Mouse (Mus musculus) CH12.LX (cell line): ENCODE results near the gene Map2k5.

Source experiments
- E2F4 ChIP-seq: IDR thresholded peaks from 2 replicates; pipeline ENCODE4 v1.6.1; 2011; ENCODE audit warnings: low read depth, low read length, improper control_type of control experiment; ENCODE audit not compliant: insufficient replicate concordance
- EP300 ChIP-seq: IDR thresholded peaks from 2 replicates; pipeline ENCODE4 v1.6.1; 2011; ENCODE audit warnings: low read length, improper control_type of control experiment
- IRF4 ChIP-seq: IDR thresholded peaks from 2 replicates; pipeline ENCODE4 v1.6.1; 2014; ENCODE audit warnings: low read depth, mild to moderate bottlenecking, inconsistent platforms, low read length, improper control_type of control experiment

- TF ChIP-seq E2F4 (no peak), IRF4 (no peak), EP300 (no peak)
Measured at GRCm38 (mm10) chr9:63391307-63391706, 13.6 kb upstream of the Map2k5 start.
